Mouse (Mus musculus): Measurements from ENCODE around the gene Ubtd2. TPM values are rescaled to one million over a fixed set of nuclear protein-coding genes. Genes with fewer than 3 reads are reported as not detected.

Gene Ubtd2
- polyA plus RNA-seq, 1 experiment, result 25.9 TPM

- Histone ChIP-seq H3K27ac (ENCODE audit: insufficient read depth, low read length) (no peak overlapping the region), H3K9me3 (replicated peaks; ENCODE audit: control insufficient read depth, insufficient read depth, low read length, poor library complexity, severe bottlenecking) (no peaks in the 10 kb centered on the region), H3K9ac (ENCODE audit: low read depth, poor library complexity, severe bottlenecking) (no peak overlapping the region), H3K4me1 (ENCODE audit: control insufficient read depth, insufficient read depth, low read length) (no peaks in the 10 kb centered on the region), H3K27me3 (ENCODE audit: control insufficient read depth, insufficient read depth, low read length, poor library complexity, severe bottlenecking) (no peaks in the 10 kb centered on the region), H3K36me3 (ENCODE audit: control insufficient read depth, insufficient read depth, low read length, poor library complexity, severe bottlenecking) (no peaks in the 10 kb centered on the region), H3K4me3 (ENCODE audit: low read depth, low read length) (no peak overlapping the region)
- TF ChIP-seq CTCF (IDR thresholded peaks at IDR 0.05; ENCODE audit: low read depth, low read length) (no peak), POLR2A (IDR thresholded peaks at IDR 0.05; ENCODE audit: insufficient read depth, low read length) (no peak), EP300 (IDR thresholded peaks at IDR 0.05; ENCODE audit: insufficient read depth, low read depth, low read length) (no peak)
Observed at GRCm38 (mm10) chr11:32516916-32517712, 61.9 kb downstream of the Ubtd2 start.

- no peaks in the 10 kb centered on the region for H3K27me3 ChIP-seq (ENCODE audit: control insufficient read depth, insufficient read depth, low read length, poor library complexity, severe bottlenecking)
- TF ChIP-seq EP300 (IDR thresholded peaks at IDR 0.05; ENCODE audit: insufficient read depth, low read depth, low read length), result no peak
- no peak for TF ChIP-seq POLR2A (IDR thresholded peaks at IDR 0.05; ENCODE audit: insufficient read depth, low read length)
- TF ChIP-seq CTCF (IDR thresholded peaks at IDR 0.05; ENCODE audit: low read depth, low read length), result no peak
- H3K36me3 ChIP-seq (ENCODE audit: control insufficient read depth, insufficient read depth, low read length, poor library complexity, severe bottlenecking), result no peaks in the 10 kb centered on the region
- H3K4me3 ChIP-seq (ENCODE audit: low read depth, low read length), result no peak overlapping the region
- H3K9me3 ChIP-seq (replicated peaks; ENCODE audit: control insufficient read depth, insufficient read depth, low read length, poor library complexity, severe bottlenecking), result no peaks in the 10 kb centered on the region
- H3K9ac ChIP-seq (ENCODE audit: low read depth, poor library complexity, severe bottlenecking), result no peak overlapping the region
- H3K27ac ChIP-seq (ENCODE audit: insufficient read depth, low read length), result no peak overlapping the region
- H3K4me1 ChIP-seq (ENCODE audit: control insufficient read depth, insufficient read depth, low read length), result no peaks in the 10 kb centered on the region
Observed at GRCm38 (mm10) chr11:32518770-32519169, 63.6 kb downstream of the Ubtd2 start.

- Histone ChIP-seq H3K9ac (ENCODE audit: low read depth, poor library complexity, severe bottlenecking) (no peak overlapping the region), H3K4me3 (ENCODE audit: low read depth, low read length) (no peak overlapping the region), H3K4me1 (ENCODE audit: control insufficient read depth, insufficient read depth, low read length) (no peaks in the 10 kb centered on the region), H3K9me3 (replicated peaks; ENCODE audit: control insufficient read depth, insufficient read depth, low read length, poor library complexity, severe bottlenecking) (no peaks in the 10 kb centered on the region), H3K27ac (ENCODE audit: insufficient read depth, low read length) (no peak overlapping the region), H3K36me3 (ENCODE audit: control insufficient read depth, insufficient read depth, low read length, poor library complexity, severe bottlenecking) (no peaks in the 10 kb centered on the region), H3K27me3 (ENCODE audit: control insufficient read depth, insufficient read depth, low read length, poor library complexity, severe bottlenecking) (no peaks in the 10 kb centered on the region)
- no peak for TF ChIP-seq POLR2A (IDR thresholded peaks at IDR 0.05; ENCODE audit: insufficient read depth, low read length)
- no peak for TF ChIP-seq EP300 (IDR thresholded peaks at IDR 0.05; ENCODE audit: insufficient read depth, low read depth, low read length)
- TF ChIP-seq CTCF (IDR thresholded peaks at IDR 0.05; ENCODE audit: low read depth, low read length), result no peak
Observed at GRCm38 (mm10) chr11:32519354-32519753, 64.2 kb downstream of the Ubtd2 start.

GRCm38 (mm10) chr11:32521246-32521645 lies 66.1 kb downstream of the Ubtd2 start:
- Histone ChIP-seq H3K36me3 (ENCODE audit: control insufficient read depth, insufficient read depth, low read length, poor library complexity, severe bottlenecking) (no peaks in the 10 kb centered on the region), H3K9me3 (replicated peaks; ENCODE audit: control insufficient read depth, insufficient read depth, low read length, poor library complexity, severe bottlenecking) (no peaks in the 10 kb centered on the region), H3K27me3 (ENCODE audit: control insufficient read depth, insufficient read depth, low read length, poor library complexity, severe bottlenecking) (no peaks in the 10 kb centered on the region), H3K27ac (ENCODE audit: insufficient read depth, low read length) (no peak overlapping the region), H3K9ac (ENCODE audit: low read depth, poor library complexity, severe bottlenecking) (no peak overlapping the region), H3K4me3 (ENCODE audit: low read depth, low read length) (no peak overlapping the region), H3K4me1 (ENCODE audit: control insufficient read depth, insufficient read depth, low read length) (no peaks in the 10 kb centered on the region)
- TF ChIP-seq CTCF (IDR thresholded peaks at IDR 0.05; ENCODE audit: low read depth, low read length), result no peak
- no peak for TF ChIP-seq POLR2A (IDR thresholded peaks at IDR 0.05; ENCODE audit: insufficient read depth, low read length)
- TF ChIP-seq EP300 (IDR thresholded peaks at IDR 0.05; ENCODE audit: insufficient read depth, low read depth, low read length), result no peak

GRCm38 (mm10) chr11:32524122-32524920 lies 69.2 kb downstream of the Ubtd2 start:
- Histone ChIP-seq H3K4me3 (ENCODE audit: low read depth, low read length) (no peak overlapping the region), H3K27ac (ENCODE audit: insufficient read depth, low read length) (no peak overlapping the region), H3K9me3 (replicated peaks; ENCODE audit: control insufficient read depth, insufficient read depth, low read length, poor library complexity, severe bottlenecking) (no peaks in the 10 kb centered on the region), H3K9ac (ENCODE audit: low read depth, poor library complexity, severe bottlenecking) (no peak overlapping the region), H3K27me3 (ENCODE audit: control insufficient read depth, insufficient read depth, low read length, poor library complexity, severe bottlenecking) (no peaks in the 10 kb centered on the region), H3K4me1 (ENCODE audit: control insufficient read depth, insufficient read depth, low read length) (no peaks in the 10 kb centered on the region), H3K36me3 (ENCODE audit: control insufficient read depth, insufficient read depth, low read length, poor library complexity, severe bottlenecking) (no peaks in the 10 kb centered on the region)
- TF ChIP-seq POLR2A (IDR thresholded peaks at IDR 0.05; ENCODE audit: insufficient read depth, low read length), result no peak
- TF ChIP-seq CTCF (IDR thresholded peaks at IDR 0.05; ENCODE audit: low read depth, low read length), result no peak
- TF ChIP-seq EP300 (IDR thresholded peaks at IDR 0.05; ENCODE audit: insufficient read depth, low read depth, low read length), result no peak

- Histone ChIP-seq H3K27ac (ENCODE audit: insufficient read depth, low read length) (no peak overlapping the region), H3K4me3 (ENCODE audit: low read depth, low read length) (no peak overlapping the region), H3K4me1 (ENCODE audit: control insufficient read depth, insufficient read depth, low read length) (no peaks in the 10 kb centered on the region), H3K27me3 (ENCODE audit: control insufficient read depth, insufficient read depth, low read length, poor library complexity, severe bottlenecking) (peaks cover under 1% of the 10 kb centered on the region; the same call in 1 of the 2 replicates), H3K36me3 (ENCODE audit: control insufficient read depth, insufficient read depth, low read length, poor library complexity, severe bottlenecking) (no peaks in the 10 kb centered on the region), H3K9ac (ENCODE audit: low read depth, poor library complexity, severe bottlenecking) (no peak overlapping the region), H3K9me3 (replicated peaks; ENCODE audit: control insufficient read depth, insufficient read depth, low read length, poor library complexity, severe bottlenecking) (no peaks in the 10 kb centered on the region)
- TF ChIP-seq CTCF (IDR thresholded peaks at IDR 0.05; ENCODE audit: low read depth, low read length) (no peak), POLR2A (IDR thresholded peaks at IDR 0.05; ENCODE audit: insufficient read depth, low read length) (no peak), EP300 (IDR thresholded peaks at IDR 0.05; ENCODE audit: insufficient read depth, low read depth, low read length) (no peak)
Observed at GRCm38 (mm10) chr11:32527006-32527405, 71.8 kb downstream of the Ubtd2 start.

All from ES-Bruce4 (cell line).